Mouse (Mus musculus): ENCODE measurements around the gene Pip4k2a.

DNA sequence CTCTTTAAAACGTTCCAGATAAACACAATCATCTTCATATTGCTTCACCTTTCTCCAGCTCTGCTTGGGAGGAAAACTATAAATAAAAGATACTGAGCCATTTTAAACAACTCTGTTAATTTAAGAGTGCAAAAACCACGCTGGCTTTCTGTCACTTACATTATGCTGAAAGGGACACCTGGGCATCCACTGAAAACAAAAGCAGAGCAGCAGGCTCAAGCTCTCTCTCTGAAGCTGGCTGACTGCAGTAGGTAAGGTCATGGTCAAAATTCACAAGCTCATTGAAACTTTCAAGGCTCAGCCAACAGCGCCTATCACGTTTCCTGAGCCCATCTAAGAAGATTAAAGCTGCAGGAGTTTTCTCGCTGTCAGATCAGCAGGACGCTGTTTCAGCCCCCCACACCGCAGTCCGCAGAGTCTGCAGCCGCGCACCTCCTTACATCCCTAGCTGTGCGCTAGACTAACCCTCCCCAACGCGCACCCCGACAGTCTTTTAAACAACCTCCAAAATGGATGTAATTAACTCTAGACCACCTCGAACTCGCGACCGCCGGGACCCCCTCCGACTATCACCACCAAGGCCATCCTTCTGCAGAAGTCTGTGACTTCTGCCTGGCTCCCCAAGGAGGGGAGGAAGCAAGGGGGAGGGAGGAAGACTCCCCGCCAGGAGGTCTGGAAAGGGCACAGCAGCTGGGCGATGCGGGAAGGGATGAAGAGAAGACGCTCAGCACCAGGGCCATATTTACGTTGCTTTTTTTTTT is 1.3 kb downstream of the Pip4k2a start:
- TF ChIP-seq CTCF (IDR thresholded peaks at IDR 0.05; ENCODE audit: insufficient read depth, low read depth, low read length) = no peak
- no peak for TF ChIP-seq POLR2A (IDR thresholded peaks at IDR 0.05; ENCODE audit: insufficient read depth, low read depth, low read length)
